Mouse (Mus musculus): ENCODE results near the gene Mfrp. TPM values are rescaled to one million over a fixed set of nuclear protein-coding genes. Genes with fewer than 3 reads are reported as not detected.

The Mfrp gene
- total RNA-seq, 2 experiments from 2014 or later = not detected

DNA sequence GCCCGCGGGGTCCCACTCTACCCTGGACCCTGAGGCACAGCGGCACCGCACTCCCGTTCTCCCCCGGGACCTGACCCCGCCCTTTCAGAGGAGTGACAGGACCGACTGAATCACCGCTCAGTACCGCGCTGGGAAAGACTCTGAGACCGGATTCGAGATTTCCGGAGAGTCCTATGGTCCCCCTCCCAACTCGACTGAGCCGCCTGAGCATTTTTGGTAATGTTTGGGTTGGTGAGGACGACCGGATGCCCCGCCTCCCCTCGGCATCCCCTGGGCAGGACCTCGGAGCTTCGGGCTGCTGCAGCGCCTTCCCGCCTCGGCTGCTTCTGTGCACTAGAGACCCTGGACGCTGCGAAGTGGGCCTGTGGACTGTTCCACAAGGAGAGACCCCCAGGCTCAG, 28.5 kb downstream of the Mfrp start:
- DNase-seq = peak; percentile 90 to 95

DNA sequence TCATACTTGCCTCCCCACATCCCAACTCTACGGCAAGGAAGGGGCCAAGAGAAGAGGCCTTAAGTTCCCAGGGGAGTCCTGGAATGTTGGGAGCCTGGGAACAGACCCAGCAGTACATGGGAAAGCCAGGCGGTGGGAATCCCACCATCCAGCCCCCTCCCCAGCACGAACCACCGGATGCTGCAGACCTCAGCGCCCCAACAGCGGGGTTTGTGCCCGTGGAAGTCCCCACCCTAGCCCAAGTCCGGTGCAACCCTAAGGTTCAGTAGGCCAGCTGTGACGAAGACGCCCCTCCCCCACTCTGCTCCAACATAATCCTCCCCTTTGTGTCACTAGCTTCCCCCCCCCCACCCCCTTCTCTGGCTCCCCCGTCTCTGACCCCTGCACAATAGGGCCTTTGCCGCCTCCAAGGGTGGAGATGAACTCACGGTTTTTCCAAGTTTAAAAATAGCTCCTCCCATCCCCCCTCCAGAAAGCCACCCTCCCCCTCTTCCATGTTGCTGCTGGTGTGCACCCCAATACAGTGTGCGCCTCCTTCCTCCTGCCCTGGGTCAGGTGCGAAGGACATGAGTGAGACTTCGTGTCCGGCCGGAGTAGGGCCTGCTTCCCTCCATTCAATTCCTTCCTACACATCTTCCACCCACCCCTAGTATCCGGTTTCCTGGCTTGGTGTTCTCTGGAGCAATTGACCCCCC, 29.2 kb downstream of the Mfrp start:
- peak; percentile 51 to 55 for DNase-seq

DNA sequence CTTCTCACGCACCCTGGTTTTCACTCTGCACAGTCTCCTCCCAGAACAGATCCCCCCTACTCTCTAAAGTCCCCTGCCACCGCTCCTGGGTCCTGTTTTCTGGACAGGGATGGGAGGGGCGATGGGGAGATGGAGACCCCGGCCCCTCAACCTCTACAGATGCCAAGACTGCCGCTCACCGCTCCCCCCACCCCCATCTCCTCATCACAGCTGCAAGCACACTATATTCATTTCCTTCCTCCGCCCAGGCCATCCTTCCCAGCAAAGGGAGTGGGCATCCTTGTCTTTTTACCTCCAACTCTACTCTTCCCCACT, 29.7 kb downstream of the Mfrp start:
- no peak for DNase-seq

DNA sequence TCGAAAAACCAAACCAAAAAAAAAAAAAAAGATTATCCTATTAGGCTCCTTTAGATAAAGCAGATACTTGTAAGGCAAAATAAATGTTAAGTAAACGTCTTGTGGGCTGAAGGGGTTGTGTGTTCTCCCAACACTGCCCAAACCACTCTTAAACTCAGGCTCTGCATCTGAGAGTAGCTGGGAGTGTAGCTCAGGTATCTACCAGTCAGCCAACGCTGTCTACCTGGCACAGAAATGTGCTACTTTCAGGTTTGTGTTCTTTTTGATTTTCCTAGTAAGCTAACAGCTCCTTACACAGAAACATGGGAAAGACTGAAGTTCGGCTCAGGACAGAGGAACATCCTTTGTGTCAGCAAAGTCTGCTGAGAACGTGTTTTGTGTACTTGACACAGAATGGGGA, 30.7 kb downstream of the Mfrp start:
- DNase-seq = no peak

DNA sequence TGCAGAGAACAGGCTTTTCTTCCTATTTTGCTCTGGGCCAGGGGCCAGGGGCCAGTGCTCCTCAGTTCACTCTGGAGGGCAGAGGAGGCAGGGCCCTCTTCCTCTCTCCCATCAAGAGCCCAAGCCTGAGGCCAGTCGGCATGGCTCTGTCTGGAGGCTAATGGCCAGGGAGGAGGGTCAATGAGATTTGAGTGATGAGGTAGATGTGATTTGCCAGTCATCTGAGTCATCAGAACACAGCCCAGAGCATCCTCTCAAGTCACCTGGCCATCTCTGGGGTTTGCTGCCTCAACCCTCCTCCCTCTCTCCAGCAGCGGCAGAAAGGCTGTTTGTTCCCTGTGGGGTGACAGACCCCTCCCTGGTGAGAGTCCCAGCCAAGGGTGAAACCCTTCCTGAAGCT, 31.8 kb downstream of the Mfrp start:
- DNase-seq = peak in 1 of 2 experiments; percentile 18

DNA sequence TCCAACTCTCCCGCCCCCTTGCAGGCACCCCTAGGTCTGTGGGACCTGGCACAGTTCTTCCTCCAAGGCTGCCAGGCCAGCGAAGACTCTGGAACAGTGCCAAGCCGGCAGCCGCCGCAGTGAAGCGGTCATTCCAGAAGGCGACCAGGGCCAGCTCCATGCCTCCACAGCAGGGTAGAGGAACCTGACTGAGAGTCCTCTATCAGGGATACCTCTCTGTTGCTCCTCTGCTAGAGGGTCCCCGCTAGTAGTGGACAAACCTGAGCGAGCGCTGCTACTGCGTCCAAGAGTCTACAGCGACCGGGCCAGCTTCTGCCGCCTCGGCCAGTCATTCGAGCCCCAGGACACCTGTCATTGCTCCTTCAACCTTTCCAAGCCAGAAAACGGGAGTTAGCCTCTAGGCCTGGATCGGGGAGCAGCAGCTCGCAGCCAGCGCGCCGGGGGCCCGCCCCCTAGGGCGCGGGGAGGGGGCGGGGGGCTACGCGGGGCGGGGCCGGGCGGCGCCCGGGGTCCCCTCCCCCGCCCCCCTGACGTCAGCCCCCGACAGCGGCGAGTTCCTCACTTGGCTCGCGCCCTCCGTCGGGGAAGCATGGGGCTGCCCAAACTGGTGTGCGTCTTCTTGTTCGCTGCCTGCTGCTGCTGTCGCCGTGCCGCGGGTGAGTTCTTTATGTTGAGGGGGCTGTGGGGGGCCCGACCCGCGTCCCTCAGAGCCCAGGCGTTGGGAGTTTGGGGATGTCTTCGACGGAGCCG, 32.7 kb downstream of the Mfrp start, which contains the start of gene Mcam:
TSS of gene Mcam (plus strand) at position 369 of the 750 bp plus-strand sequence.
- peak; percentile 69 to 74 for DNase-seq

DNA sequence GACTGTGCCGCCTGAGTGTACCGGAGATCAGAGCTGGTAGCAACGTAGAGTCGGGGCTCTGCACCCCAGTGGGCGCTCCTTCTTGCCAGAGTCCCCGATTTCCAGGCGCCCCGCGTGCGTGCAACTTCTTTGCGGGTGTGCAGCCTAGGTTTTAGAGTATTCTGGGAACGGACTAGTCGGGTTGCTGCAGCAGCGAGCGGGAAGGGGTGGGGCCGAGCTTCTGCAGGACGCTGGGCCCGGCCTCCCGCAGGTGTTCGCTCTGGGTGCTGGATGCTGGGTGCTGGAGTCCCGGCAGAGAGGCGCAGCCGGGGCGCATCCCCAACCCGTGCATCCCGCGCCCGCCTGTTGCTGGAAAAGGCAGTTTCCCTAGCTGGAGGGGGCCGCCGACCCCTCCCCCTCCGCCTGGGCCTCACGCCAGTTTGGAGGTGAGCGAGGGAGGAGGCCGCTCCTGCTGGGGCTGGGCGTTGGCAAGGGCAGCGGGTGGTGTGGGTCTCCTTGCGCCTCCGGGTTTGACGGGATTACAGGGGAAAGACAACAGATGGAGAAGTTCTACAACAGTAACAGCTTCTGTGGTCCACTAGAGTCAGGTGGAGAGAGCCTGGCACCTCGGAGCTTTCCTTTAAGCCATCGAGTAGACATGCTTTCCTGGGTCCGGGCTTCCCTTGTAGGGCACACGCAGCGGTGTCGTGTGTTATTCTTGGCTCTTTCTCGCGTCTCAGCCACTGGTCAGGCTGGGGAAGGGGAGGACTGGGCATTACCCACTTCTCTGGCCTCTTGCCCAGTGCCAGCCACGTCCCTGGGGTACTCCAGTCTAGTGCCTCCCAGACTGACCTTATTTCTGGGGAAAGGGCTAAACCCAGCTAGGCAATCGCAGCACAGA, 33.6 kb downstream of the Mfrp start:
- DNase-seq = peak; percentile 65 to 70

DNA sequence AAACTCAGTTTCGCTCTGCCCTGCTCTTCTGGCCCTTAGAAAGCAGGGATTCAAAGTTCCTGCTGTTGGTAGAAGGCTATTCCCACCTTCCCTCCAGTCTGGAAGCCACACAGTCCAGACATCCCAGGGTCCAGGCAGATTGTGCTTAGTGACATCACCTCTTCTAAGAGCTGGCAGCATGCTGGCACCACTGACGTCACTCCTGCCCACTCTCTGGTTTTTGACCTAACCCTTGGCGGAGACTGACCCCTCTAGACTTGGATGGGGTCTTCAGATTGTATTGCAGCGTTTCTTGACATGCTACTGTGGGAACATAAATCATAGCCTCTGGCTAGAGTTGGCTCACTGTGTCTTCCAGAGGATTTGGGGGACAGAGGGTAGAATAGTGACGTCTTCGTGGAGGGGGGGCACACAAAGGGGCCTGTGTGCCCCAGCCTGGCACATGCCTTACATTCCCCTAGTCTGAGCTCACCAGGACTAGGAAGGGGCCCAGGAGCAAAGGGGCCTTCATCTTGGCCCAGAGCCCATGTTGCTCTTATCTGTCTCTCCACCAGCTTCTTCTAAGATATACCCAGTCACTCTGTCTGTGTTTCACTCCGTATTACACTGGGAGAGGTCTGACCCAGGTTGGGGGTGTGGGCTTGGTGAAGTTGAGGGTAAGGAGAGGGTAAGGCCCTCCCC, 34.3 kb downstream of the Mfrp start:
- DNase-seq = no peak

DNA sequence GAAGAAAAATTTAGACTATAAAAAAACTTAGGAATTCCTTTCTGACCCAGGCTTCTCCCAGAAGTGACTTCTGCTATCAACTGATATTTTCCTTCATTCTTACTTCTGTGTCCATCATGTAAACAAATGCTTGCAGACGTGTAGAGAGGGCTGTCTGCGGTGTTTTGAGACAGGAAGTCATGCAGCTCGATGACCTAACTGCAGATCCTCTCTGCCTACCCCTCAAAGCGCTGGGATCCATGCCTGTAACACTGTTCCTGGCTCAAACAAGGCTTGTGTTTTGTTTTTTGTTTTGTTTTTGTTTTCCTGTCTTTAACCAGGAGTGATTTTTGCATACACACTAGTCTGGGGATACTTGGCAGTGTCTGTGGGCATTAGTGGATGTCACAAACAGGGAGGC, 36.3 kb downstream of the Mfrp start:
- no peak for DNase-seq

DNA sequence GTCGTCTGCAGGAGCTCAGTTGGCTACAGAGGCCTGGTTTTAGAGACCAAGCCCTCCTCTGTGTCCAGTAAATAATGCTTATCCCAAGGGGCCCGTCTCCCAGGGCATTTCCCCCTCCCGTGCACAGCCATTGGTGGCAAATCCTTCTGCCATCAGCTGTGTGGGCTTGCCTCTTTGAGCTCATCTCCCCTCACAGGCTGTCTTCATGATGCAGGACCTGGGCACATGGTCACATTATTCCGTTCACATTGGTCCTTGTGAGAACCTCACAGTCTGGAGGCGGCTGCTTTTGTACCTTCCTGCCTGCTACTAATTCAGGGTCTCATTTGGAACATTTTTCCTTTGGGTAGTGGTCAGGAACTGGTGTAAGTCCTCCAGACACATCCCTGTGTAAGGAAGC, 40.4 kb downstream of the Mfrp start:
- DNase-seq = no peak

DNA sequence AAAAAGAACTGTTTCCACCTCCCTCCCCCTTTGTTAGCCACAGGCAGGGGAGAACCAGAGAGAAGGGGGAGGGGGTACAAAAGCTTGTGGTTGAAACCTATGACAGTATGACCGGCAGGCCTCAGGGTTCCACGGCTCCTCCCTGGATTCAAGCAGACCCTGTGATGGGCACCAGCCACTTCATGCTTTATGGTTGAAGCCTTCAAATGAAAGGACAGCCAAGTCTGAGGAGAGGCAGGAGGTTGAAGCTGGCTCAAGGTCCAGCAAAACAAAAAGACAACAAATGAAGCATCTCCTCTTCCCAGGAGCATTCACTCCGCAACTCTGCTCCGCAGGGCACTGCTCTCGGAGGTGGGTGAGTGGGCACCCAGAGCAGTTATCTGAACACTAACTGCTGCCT, 41.9 kb downstream of the Mfrp start:
- no peak for DNase-seq

DNA sequence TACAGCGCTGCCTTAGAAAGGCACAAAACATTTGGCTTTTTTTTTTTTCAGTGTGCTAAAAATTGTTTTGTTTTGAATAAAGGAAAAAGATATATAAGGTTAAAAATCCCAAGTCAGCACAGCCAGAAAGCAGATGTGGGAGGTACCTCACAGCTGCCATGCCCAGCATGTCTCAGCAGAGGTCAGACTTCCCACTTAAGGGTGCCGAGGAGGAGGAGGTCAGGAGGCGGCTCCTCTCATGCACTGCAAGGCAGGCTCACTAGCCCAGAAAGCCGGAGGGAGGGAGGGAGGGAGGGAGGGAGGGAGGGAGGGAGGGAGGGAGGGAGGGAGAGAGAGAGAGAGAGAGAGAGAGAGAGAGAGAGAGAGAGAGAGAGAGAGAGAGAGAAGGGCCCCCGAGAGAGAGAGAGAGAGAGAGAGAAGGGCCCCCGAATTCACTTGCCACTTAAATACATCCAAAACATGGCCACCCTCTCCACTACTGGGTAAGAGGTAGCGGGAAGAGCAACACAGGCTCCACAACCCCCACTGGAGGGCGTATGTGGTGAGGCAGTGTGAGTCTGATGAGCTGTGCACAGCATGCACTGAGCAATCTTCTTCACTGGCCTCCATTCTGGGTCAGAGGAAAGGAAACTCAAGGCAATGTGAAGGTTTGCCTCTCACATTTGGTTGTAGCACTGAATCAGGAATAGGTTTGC, 42.6 kb downstream of the Mfrp start:
- DNase-seq = peak in 1 of 2 experiments; percentile 56

DNA sequence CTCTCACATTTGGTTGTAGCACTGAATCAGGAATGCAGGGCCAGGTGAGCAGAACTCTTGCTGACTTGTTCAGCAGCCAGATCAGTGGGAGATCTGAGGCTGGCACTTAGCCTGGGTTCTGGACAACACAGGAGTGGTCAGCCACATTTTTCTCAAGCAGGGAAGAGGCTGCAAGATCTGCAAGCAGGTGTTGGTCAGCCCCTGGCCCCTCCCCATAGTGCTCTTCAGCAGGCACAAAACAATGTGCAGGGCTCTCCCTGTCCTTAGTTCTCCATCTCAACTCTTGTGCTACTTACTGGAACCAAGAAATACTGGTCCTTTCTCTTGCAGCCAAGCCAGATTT, 43.2 kb downstream of the Mfrp start:
- no peak for DNase-seq

DNA sequence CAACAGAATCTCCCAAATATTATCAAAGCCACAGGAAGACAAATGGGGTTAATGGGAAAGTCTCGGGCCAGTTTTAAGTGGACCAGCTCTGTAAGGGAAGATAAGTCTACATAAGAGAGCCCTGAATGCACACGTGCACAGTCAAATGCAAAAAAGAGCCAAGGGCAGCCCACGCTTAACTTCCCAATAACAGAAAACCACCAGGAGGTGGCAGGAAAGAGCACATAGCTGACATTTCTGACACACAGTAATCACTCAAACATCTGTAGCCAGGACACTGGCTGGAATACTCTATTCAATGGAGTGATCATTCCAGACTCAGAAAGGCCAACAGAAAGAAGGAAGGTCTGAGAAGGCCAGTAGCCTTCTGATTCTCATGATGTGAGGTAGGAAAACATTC, 45.8 kb downstream of the Mfrp start:
- DNase-seq = peak; percentile 34 to 54

Other genes with a start within 250 kb of the Mfrp start
- 10 to 100 TPM; 10.5 to 16.5 TPM for gene Thy1, start 58.3 kb upstream of the Mfrp start, total RNA-seq (2021)
- 10 to 100 TPM; 89.8 to 95.9 TPM for gene Usp2, start 34.7 kb upstream of the Mfrp start, total RNA-seq (2021)
- gene C1qtnf5, start 5.5 kb downstream of the Mfrp start, total RNA-seq (2021) = 1 to 10 TPM; 5.6 to 5.9 TPM
- under 1 TPM in 1 of 2 experiments, not detected in 1; 0.37 TPM for gene Gm49380, start 11.8 kb downstream of the Mfrp start, total RNA-seq (2021)
- gene Rnf26, start 11.8 kb downstream of the Mfrp start, total RNA-seq (2021) = 1 to 10 TPM; 5.9 to 6.0 TPM
- 10 to 100 TPM; 31.0 to 38.6 TPM for gene Mcam, start 32.7 kb downstream of the Mfrp start, total RNA-seq (2021)
- 10 to 100 TPM; 18.0 to 18.5 TPM for gene Cbl, start 132.3 kb downstream of the Mfrp start, total RNA-seq (2021)
- gene Ccdc153, start 138.9 kb downstream of the Mfrp start, total RNA-seq (2021) = 1 to 10 TPM in 1 of 2 experiments, not detected in 1; 1.7 TPM
- 1 to 10 TPM; 4.6 to 5.4 TPM for gene Pdzd3, start 149.7 kb downstream of the Mfrp start, total RNA-seq (2021)
- 10 to 100 TPM; 21.7 to 25.6 TPM for gene Nlrx1, start 166.9 kb downstream of the Mfrp start, total RNA-seq (2021)
- gene Abcg4, start 186.9 kb downstream of the Mfrp start, total RNA-seq (2021) = under 1 TPM; 0.30 to 0.85 TPM
- gene Hinfp, start 203.9 kb downstream of the Mfrp start, total RNA-seq (2021) = 1 to 10 TPM; 8.1 TPM
- gene C2cd2l, start 218.6 kb downstream of the Mfrp start, total RNA-seq (2021) = 10 to 100 TPM; 13.7 to 19.6 TPM
- 10 to 100 TPM; 17.8 to 18.2 TPM for gene Dpagt1, start 224.3 kb downstream of the Mfrp start, total RNA-seq (2021)
- gene H2afx, start 233.0 kb downstream of the Mfrp start, total RNA-seq (2021) = 10 to 100 TPM; 10.7 TPM
- 10 to 100 TPM; 50.0 to 50.8 TPM for gene Hmbs, start 242.5 kb downstream of the Mfrp start, total RNA-seq (2021)

Measured in heart, adult 18-20 months (tissue).